Mouse (Mus musculus): ENCODE data around the gene Smurf1.

DNA sequence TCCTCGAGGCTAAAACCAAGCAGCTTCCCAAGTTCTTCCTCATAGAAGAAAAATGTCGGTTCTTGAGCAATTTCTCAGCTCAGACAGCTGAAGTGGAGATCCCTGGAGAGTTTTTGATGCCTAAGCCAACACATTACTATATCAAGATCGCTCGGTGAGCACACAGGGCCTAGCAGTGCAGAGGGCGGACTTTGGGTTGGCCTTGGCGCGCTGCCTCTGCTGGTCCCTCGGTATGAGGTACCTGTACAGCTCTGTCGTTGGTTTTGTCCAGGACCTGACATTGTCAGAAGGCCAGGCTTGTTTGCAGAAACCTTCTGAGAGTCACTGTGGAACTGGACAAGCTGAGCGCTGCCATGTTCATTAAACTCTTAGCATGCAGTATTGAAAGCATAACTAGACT is 115.7 kb downstream of the Smurf1 start:
- TF ChIP-seq CTCF (conservative IDR thresholded peaks at IDR 0.05; ENCODE audit: insufficient read depth, insufficient read length, low read depth, low read length) (no peak), POLR2A (IDR thresholded peaks at IDR 0.05; ENCODE audit: low read depth, low read length) (no peak)

Data from kidney, adult 2 months (tissue).